Mouse (Mus musculus) hindbrain, embryonic 12.5 days (tissue): Measurements from ENCODE around the gene Caln1. TPM values are rescaled to one million over a fixed set of nuclear protein-coding genes. Genes with fewer than 3 reads are reported as not detected.

ENCODE experiments used
- ATAC-seq: fragments of 200-750 bp; cut with Nextera tagmentation; 2 replicates; pipeline ENCODE4 v1.8.0; 2017; ENCODE audit warnings: moderate TSS enrichment; ENCODE audit not compliant: low FRiP score
- H3K27ac ChIP-seq: fragments of 300-500 bp; sonication (generic); 2 replicates; pipeline ENCODE4 v1.5.1; 2016; ENCODE audit warnings: mild to moderate bottlenecking
- H3K27me3 ChIP-seq: fragments of 300-500 bp; sonication (generic); 2 replicates; pipeline ENCODE4 v1.6.1; 2016; ENCODE audit warnings: mild to moderate bottlenecking
- H3K36me3 ChIP-seq: fragments of 300-500 bp; sonication (generic); 2 replicates; pipeline ENCODE4 v1.6.1; 2016; ENCODE audit warnings: mild to moderate bottlenecking
- H3K4me1 ChIP-seq: fragments of 300-500 bp; sonication (generic); 2 replicates; pipeline ENCODE4 v1.6.1; 2016
- H3K4me2 ChIP-seq: fragments of 300-500 bp; sonication (generic); replicated peaks from 2 replicates; pipeline ENCODE4 v1.6.1; 2016; ENCODE audit warnings: mild to moderate bottlenecking
- H3K4me3 ChIP-seq: fragments of 300-500 bp; sonication (generic); 2 replicates; pipeline ENCODE4 v1.5.1; 2016; ENCODE audit warnings: mild to moderate bottlenecking
- H3K9ac ChIP-seq: fragments of 300-500 bp; sonication (generic); 2 replicates; pipeline ENCODE4 v1.6.1; 2016; ENCODE audit warnings: mild to moderate bottlenecking, moderate library complexity
- H3K9me3 ChIP-seq: fragments of 300-500 bp; sonication (generic); replicated peaks from 2 replicates; pipeline ENCODE4 v1.6.1; 2016; ENCODE audit warnings: mild to moderate bottlenecking
- WGBS: fragments of 180-500 bp; shearing (Covaris S2); methylation state at CpG from one replicate; pipeline ENCODE4 v1.1.7; 2016; 5-methylcytosine and 5-hydroxymethylcytosine counted together
- polyA plus RNA-seq: library from polyadenylated mRNA; unstranded; fragments of >200 nt; fragmentation: Nextera tagmentation; extraction: Ambion mirVana; gene quantifications from 2 replicates; pipeline ENCODE4 v1.2.1, GENCODE M21; 2016

The Caln1 gene
- polyA plus RNA-seq, 1 experiment from 2014 or later: 2.9 TPM

GRCm38 (mm10) chr5:130708616-130709015, 339.4 kb downstream of the Caln1 start:
- Histone ChIP-seq H3K27ac (no peak overlapping the region), H3K9me3 (no peaks in the 10 kb centered on the region), H3K36me3 (no peaks in the 10 kb centered on the region), H3K4me1 (no peaks in the 10 kb centered on the region), H3K27me3 (no peaks in the 10 kb centered on the region), H3K9ac (no peak overlapping the region), H3K4me2 (no peak overlapping the region), H3K4me3 (no peak overlapping the region)
- 64% methylated on average over 4 of the region's 4 CpGs for WGBS
- ATAC-seq: no peak

GRCm38 (mm10) chr5:130711643-130712042, 342.4 kb downstream of the Caln1 start:
- H3K36me3 ChIP-seq: no peaks in the 10 kb centered on the region
- H3K4me1 ChIP-seq: no peaks in the 10 kb centered on the region
- no peaks in the 10 kb centered on the region for H3K27me3 ChIP-seq
- H3K4me2 ChIP-seq: no peak overlapping the region
- H3K9ac ChIP-seq: no peak overlapping the region
- no peaks in the 10 kb centered on the region for H3K9me3 ChIP-seq
- no peak overlapping the region for H3K27ac ChIP-seq
- 95% methylated on average over 2 of the region's 2 CpGs for WGBS
- ATAC-seq: no peak
- H3K4me3 ChIP-seq: no peak overlapping the region

- H3K36me3 ChIP-seq: no peaks in the 10 kb centered on the region
- no peaks in the 10 kb centered on the region for H3K9me3 ChIP-seq
- 69% methylated on average over 1 of the region's 1 CpGs for WGBS
- H3K9ac ChIP-seq: no peak overlapping the region
- no peaks in the 10 kb centered on the region for H3K27me3 ChIP-seq
- ATAC-seq: no peak
- H3K4me3 ChIP-seq: no peak overlapping the region
- H3K27ac ChIP-seq: no peak overlapping the region
- H3K4me2 ChIP-seq: no peak overlapping the region
- H3K4me1 ChIP-seq: no peaks in the 10 kb centered on the region
Measured at GRCm38 (mm10) chr5:130712281-130712680, 343.0 kb downstream of the Caln1 start.

- Histone ChIP-seq H3K9ac (no peak overlapping the region), H3K4me2 (no peak overlapping the region), H3K4me1 (no peaks in the 10 kb centered on the region), H3K27me3 (no peaks in the 10 kb centered on the region), H3K9me3 (no peaks in the 10 kb centered on the region), H3K36me3 (no peaks in the 10 kb centered on the region), H3K27ac (no peak overlapping the region), H3K4me3 (no peak overlapping the region)
- no peak for ATAC-seq
- WGBS: 82% methylated on average over 4 of the region's 4 CpGs
Measured at GRCm38 (mm10) chr5:130715181-130715580, 345.9 kb downstream of the Caln1 start.

GRCm38 (mm10) chr5:130718385-130718784, 349.1 kb downstream of the Caln1 start:
- no peak for ATAC-seq
- Histone ChIP-seq H3K9me3 (no peaks in the 10 kb centered on the region), H3K27ac (no peak overlapping the region), H3K4me2 (no peak overlapping the region), H3K4me1 (no peaks in the 10 kb centered on the region), H3K36me3 (no peaks in the 10 kb centered on the region), H3K27me3 (no peaks in the 10 kb centered on the region), H3K9ac (no peak overlapping the region), H3K4me3 (no peak overlapping the region)
- 77% methylated on average over 9 of the region's 9 CpGs for WGBS

- Histone ChIP-seq H3K36me3 (no peaks in the 10 kb centered on the region), H3K4me2 (no peak overlapping the region), H3K27ac (no peak overlapping the region), H3K9me3 (no peaks in the 10 kb centered on the region), H3K9ac (no peak overlapping the region), H3K4me1 (no peaks in the 10 kb centered on the region), H3K4me3 (no peak overlapping the region), H3K27me3 (no peaks in the 10 kb centered on the region)
- 79% methylated on average over 13 of the region's 13 CpGs for WGBS
- ATAC-seq: no peak
Measured at GRCm38 (mm10) chr5:130742171-130742570, 372.9 kb downstream of the Caln1 start.

- Histone ChIP-seq H3K4me1 (no peaks in the 10 kb centered on the region), H3K4me3 (no peak overlapping the region), H3K27ac (no peak overlapping the region), H3K27me3 (no peaks in the 10 kb centered on the region), H3K9me3 (no peaks in the 10 kb centered on the region), H3K4me2 (no peak overlapping the region), H3K36me3 (no peaks in the 10 kb centered on the region), H3K9ac (no peak overlapping the region)
- no peak for ATAC-seq
- 92% methylated on average over 3 of the region's 3 CpGs for WGBS
Measured at GRCm38 (mm10) chr5:130757517-130757916, 388.3 kb downstream of the Caln1 start.

- no peaks in the 10 kb centered on the region for H3K36me3 ChIP-seq
- no peak overlapping the region for H3K9ac ChIP-seq
- H3K4me2 ChIP-seq: no peak overlapping the region
- no peaks in the 10 kb centered on the region for H3K4me1 ChIP-seq
- WGBS: 97% methylated on average over 6 of the region's 6 CpGs
- H3K27me3 ChIP-seq: no peaks in the 10 kb centered on the region
- no peak for ATAC-seq
- no peaks in the 10 kb centered on the region for H3K9me3 ChIP-seq
- H3K4me3 ChIP-seq: no peak overlapping the region
- H3K27ac ChIP-seq: no peak overlapping the region
Measured at GRCm38 (mm10) chr5:130765784-130766183, 396.5 kb downstream of the Caln1 start.

- ATAC-seq: no peak
- Histone ChIP-seq H3K9ac (no peak overlapping the region), H3K27ac (no peak overlapping the region), H3K4me1 (no peaks in the 10 kb centered on the region), H3K9me3 (no peaks in the 10 kb centered on the region), H3K4me3 (no peak overlapping the region), H3K27me3 (no peaks in the 10 kb centered on the region), H3K4me2 (no peak overlapping the region), H3K36me3 (no peaks in the 10 kb centered on the region)
- 84% methylated on average over 5 of the region's 5 CpGs for WGBS
Measured at GRCm38 (mm10) chr5:130771061-130771741, 401.9 kb downstream of the Caln1 start.

- H3K4me3 ChIP-seq: no peak overlapping the region
- no peak overlapping the region for H3K27ac ChIP-seq
- H3K27me3 ChIP-seq: no peaks in the 10 kb centered on the region
- H3K9me3 ChIP-seq: no peaks in the 10 kb centered on the region
- ATAC-seq: no peak
- H3K36me3 ChIP-seq: no peaks in the 10 kb centered on the region
- H3K4me1 ChIP-seq: no peaks in the 10 kb centered on the region
- WGBS: 88% methylated on average over 6 of the region's 6 CpGs
- no peak overlapping the region for H3K4me2 ChIP-seq
- H3K9ac ChIP-seq: no peak overlapping the region
Measured at GRCm38 (mm10) chr5:130772491-130772890, 403.2 kb downstream of the Caln1 start.

- Histone ChIP-seq H3K9ac (no peak overlapping the region), H3K4me3 (no peak overlapping the region), H3K36me3 (no peaks in the 10 kb centered on the region), H3K27ac (no peak overlapping the region), H3K9me3 (no peaks in the 10 kb centered on the region), H3K4me2 (no peak overlapping the region), H3K4me1 (no peaks in the 10 kb centered on the region), H3K27me3 (no peaks in the 10 kb centered on the region)
- 92% methylated on average over 3 of the region's 3 CpGs for WGBS
- no peak for ATAC-seq
Measured at GRCm38 (mm10) chr5:130774946-130775345, 405.7 kb downstream of the Caln1 start.

- no peak overlapping the region for H3K4me3 ChIP-seq
- H3K36me3 ChIP-seq: no peaks in the 10 kb centered on the region
- no peak overlapping the region for H3K9ac ChIP-seq
- WGBS: 85% methylated on average over 3 of the region's 3 CpGs
- H3K4me1 ChIP-seq: no peaks in the 10 kb centered on the region
- H3K27me3 ChIP-seq: no peaks in the 10 kb centered on the region
- no peak overlapping the region for H3K27ac ChIP-seq
- ATAC-seq: no peak
- H3K9me3 ChIP-seq: no peaks in the 10 kb centered on the region
- H3K4me2 ChIP-seq: no peak overlapping the region
Measured at GRCm38 (mm10) chr5:130792755-130793452, 423.6 kb downstream of the Caln1 start.

- no peak for ATAC-seq
- H3K9me3 ChIP-seq: peaks cover 4% of the 10 kb centered on the region; the same call in 1 of the 2 replicates
- H3K27me3 ChIP-seq: no peaks in the 10 kb centered on the region
- 76% methylated on average over 5 of the region's 5 CpGs for WGBS
- no peaks in the 10 kb centered on the region for H3K4me1 ChIP-seq
- no peak overlapping the region for H3K27ac ChIP-seq
- H3K36me3 ChIP-seq: no peaks in the 10 kb centered on the region
- H3K4me3 ChIP-seq: no peak overlapping the region
- no peak overlapping the region for H3K9ac ChIP-seq
- no peak overlapping the region for H3K4me2 ChIP-seq
Measured at GRCm38 (mm10) chr5:130797713-130798112, 428.5 kb downstream of the Caln1 start.
